Mouse (Mus musculus): ENCODE measurements around the gene Spo11. TPM values are rescaled to one million over a fixed set of nuclear protein-coding genes. Genes with fewer than 3 reads are reported as not detected.
A peak's percentile ranks its signal among the peaks of the same experiment; 100 is the strongest.

Spo11 gene
- total and polyA plus RNA-seq, 3 experiments, result 0.16 to 0.34 TPM; not detected in 1

DNA sequence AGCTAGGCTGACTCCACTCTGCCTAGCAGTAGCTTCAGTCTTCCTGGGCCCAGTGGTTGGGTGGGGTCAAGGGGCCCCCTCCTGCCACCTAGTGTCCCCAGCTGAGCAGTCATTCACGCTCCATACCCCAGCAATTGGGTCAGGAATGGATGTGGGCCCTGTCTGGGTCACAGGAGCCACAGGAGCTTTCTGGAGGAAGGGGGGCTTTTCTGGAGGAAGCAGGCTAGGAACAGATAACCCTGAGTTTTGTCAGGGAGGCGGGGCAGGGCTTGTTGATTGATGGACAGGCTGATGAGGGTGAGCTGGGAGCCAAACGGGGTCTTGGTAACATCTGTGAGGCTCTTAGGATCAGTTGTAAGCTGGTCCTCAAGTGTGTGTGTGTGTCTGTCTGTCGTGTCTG is 59.1 kb downstream of the Spo11 start:
- peaks cover 40 to 65% of the 10 kb centered on the region in 2 experiments for H3K36me3 ChIP-seq (replicated peaks in 1 of 2; ENCODE audit: control insufficient read depth in 1 of 2, insufficient read depth in 1 of 2, low read length in 1 of 2)
- H3K4me2 ChIP-seq (ENCODE audit: insufficient read depth, low read depth, poor library complexity, severe bottlenecking), result no peak overlapping the region
- no peak overlapping the region for H3K4me3 ChIP-seq (replicated peaks in 1 of 3; ENCODE audit: low read depth in 2 of 3, low read length in 2 of 3, poor library complexity in 1 of 3)
- no peak overlapping the region for H3K27ac ChIP-seq (ENCODE audit: insufficient read depth, low read depth)
- no peaks in the 10 kb centered on the region for H3K27me3 ChIP-seq (replicated peaks)
- H3K9me3 ChIP-seq (replicated peaks; ENCODE audit: low read length), result no peaks in the 10 kb centered on the region
- DNase-seq (ENCODE audit: extremely low read depth), result no peak
- dilution Hi-C loops (cut with MboI; ENCODE audit: extremely low pct_ligation_motif_present, extremely low pct_unique_long_range_greater_than_20kb, low sequenced_read_pairs), result no loop called here
- no peak for TF ChIP-seq PAX5 (IDR thresholded peaks at IDR 0.05; ENCODE audit: low read length)
- no peak for TF ChIP-seq ETS1 (conservative IDR thresholded peaks at IDR 0.05; ENCODE audit: low read depth, low read length)
- no peak for TF ChIP-seq POLR2A (IDR thresholded peaks at IDR 0.05; ENCODE audit: low read depth, low read length)
- no peak for TF ChIP-seq USF2 (conservative IDR thresholded peaks at IDR 0.05; ENCODE audit: low read depth, low read length)
- TF ChIP-seq SMC3 (IDR thresholded peaks at IDR 0.05; ENCODE audit: low read depth, low read length), result peak; percentile 23
- TF ChIP-seq MAFK (IDR thresholded peaks at IDR 0.05; ENCODE audit: insufficient replicate concordance, low read length), result no peak
- no peak for TF ChIP-seq KAT2A (IDR thresholded peaks at IDR 0.05; ENCODE audit: insufficient replicate concordance, low read length)
- peak; percentile 2 for TF ChIP-seq RAD21 (IDR thresholded peaks at IDR 0.05; ENCODE audit: low read depth, low read length)
- no peak for TF ChIP-seq MAX (IDR thresholded peaks at IDR 0.05; ENCODE audit: low read length)
- TF ChIP-seq CTCF (conservative IDR thresholded peaks at IDR 0.05 in 1 of 2, IDR thresholded peaks at IDR 0.05 in 1 of 2; ENCODE audit: low read depth in 2 of 2, low read length in 2 of 2), result peak in 1 of 2 experiments; percentile 27; a peak in 1 of 4 replicates
- no peaks in the 10 kb centered on the region for H3K79me2 ChIP-seq (replicated peaks; ENCODE audit: control insufficient read depth, extremely low read depth, insufficient read depth, poor library complexity, severe bottlenecking)
- no peak overlapping the region for H3K9ac ChIP-seq (ENCODE audit: insufficient read depth, low read depth)
- H3K4me1 ChIP-seq (ENCODE audit: control insufficient read depth in 1 of 2, insufficient read depth in 2 of 2), result peaks cover 4 to 39% of the 10 kb centered on the region in 2 experiments; a peak in 3 of 4 replicates
- in situ Hi-C loops (cut with MboI; ENCODE audit: low pct_ligation_motif_present, low pct_unique_long_range_greater_than_20kb, low sequenced_read_pairs), result no loop called here

DNA sequence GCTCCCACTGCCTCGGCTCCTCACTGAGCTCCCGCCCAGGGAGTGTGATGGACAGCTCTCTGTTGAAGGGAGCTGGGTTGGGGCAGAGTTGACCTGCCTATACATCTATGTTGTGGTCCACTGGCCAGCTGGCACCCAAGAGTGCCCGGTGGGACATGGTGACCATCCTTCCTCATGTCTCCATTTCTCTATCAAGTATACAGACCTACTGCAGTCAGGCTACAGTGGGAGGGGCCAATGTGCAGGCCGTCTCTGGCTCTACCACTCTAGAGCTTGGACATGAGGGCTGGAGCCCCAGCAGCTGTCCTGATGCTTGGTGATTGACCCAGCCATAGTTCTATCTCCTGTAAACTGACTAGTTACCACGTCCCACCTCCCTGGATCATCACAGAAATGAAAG is 59.8 kb downstream of the Spo11 start:
- no peaks in the 10 kb centered on the region for H3K9me3 ChIP-seq (replicated peaks; ENCODE audit: low read length)
- no peaks in the 10 kb centered on the region for H3K79me2 ChIP-seq (replicated peaks; ENCODE audit: control insufficient read depth, extremely low read depth, insufficient read depth, poor library complexity, severe bottlenecking)
- DNase-seq (ENCODE audit: extremely low read depth), result no peak
- in situ Hi-C loops (cut with MboI; ENCODE audit: low pct_ligation_motif_present, low pct_unique_long_range_greater_than_20kb, low sequenced_read_pairs) (no loop called here), dilution Hi-C loops (cut with MboI; ENCODE audit: extremely low pct_ligation_motif_present, extremely low pct_unique_long_range_greater_than_20kb, low sequenced_read_pairs) (no loop called here)
- H3K9ac ChIP-seq (ENCODE audit: insufficient read depth, low read depth), result no peak overlapping the region
- no peak overlapping the region for H3K4me2 ChIP-seq (ENCODE audit: insufficient read depth, low read depth, poor library complexity, severe bottlenecking)
- H3K36me3 ChIP-seq (replicated peaks in 1 of 2; ENCODE audit: control insufficient read depth in 1 of 2, insufficient read depth in 1 of 2, low read length in 1 of 2), result peaks cover 32 to 58% of the 10 kb centered on the region in 2 experiments
- no peak overlapping the region for H3K4me3 ChIP-seq (replicated peaks in 1 of 3; ENCODE audit: low read depth in 2 of 3, low read length in 2 of 3, poor library complexity in 1 of 3)
- H3K4me1 ChIP-seq (ENCODE audit: control insufficient read depth in 1 of 2, insufficient read depth in 2 of 2), result peaks cover 4 to 38% of the 10 kb centered on the region in 2 experiments; a peak in 3 of 4 replicates
- H3K27ac ChIP-seq (ENCODE audit: insufficient read depth, low read depth), result no peak overlapping the region
- TF ChIP-seq NRF1 (IDR thresholded peaks at IDR 0.05; ENCODE audit: low read depth, low read length) (no peak), BHLHE40 (IDR thresholded peaks at IDR 0.05; ENCODE audit: low read depth, low read length) (no peak)
- H3K27me3 ChIP-seq (replicated peaks), result no peaks in the 10 kb centered on the region

DNA sequence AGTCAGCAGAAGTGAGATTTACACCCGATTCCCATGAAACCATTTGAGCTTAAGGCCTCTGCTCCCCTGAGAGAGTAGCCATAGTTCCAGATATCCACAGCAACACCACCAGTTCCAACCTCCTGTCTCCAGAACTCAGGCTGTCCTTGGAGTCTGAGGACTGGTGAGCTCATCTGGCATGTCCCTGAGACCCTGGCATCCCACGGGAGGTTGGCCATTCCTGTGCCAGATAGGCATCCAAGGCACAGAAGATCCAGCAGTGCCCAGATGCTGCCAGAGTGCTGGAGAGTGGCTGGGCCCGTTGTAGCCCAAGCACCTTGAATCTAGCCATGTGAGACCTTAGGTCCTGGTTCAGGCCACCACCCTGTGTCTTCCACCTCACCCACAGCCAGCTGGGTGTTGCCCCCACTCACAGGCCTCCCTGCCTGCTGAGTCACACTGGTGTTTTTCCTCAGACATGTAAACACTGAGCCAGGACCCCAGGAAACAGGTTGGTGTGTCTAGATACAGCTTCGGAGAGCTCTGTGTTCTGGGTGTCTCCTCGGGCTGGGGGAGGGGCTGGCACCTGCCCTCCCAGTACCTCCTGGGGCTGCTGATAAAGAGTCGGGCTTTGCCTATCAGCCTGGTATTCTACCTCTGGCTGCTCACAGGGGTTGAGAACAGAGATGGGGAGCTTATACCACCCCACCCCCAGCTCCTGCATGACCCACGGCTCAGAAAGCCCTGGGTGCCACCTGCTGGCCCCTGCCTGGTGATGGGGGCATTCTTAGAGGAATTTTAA is 60.5 kb downstream of the Spo11 start:
- Histone ChIP-seq H3K9me3 (replicated peaks; ENCODE audit: low read length) (no peaks in the 10 kb centered on the region), H3K79me2 (replicated peaks; ENCODE audit: control insufficient read depth, extremely low read depth, insufficient read depth, poor library complexity, severe bottlenecking) (no peaks in the 10 kb centered on the region), H3K27me3 (replicated peaks) (no peaks in the 10 kb centered on the region), H3K4me1 (ENCODE audit: control insufficient read depth in 1 of 2, insufficient read depth in 2 of 2) (peaks cover 4 to 32% of the 10 kb centered on the region in 2 experiments; a peak in 3 of 4 replicates), H3K9ac (ENCODE audit: insufficient read depth, low read depth) (no peak overlapping the region), H3K36me3 (replicated peaks in 1 of 2; ENCODE audit: control insufficient read depth in 1 of 2, insufficient read depth in 1 of 2, low read length in 1 of 2) (peaks cover 26 to 51% of the 10 kb centered on the region in 2 experiments), H3K4me3 (replicated peaks in 1 of 3; ENCODE audit: low read depth in 2 of 3, low read length in 2 of 3, poor library complexity in 1 of 3) (no peak overlapping the region), H3K27ac (ENCODE audit: insufficient read depth, low read depth) (no peak overlapping the region), H3K4me2 (ENCODE audit: insufficient read depth, low read depth, poor library complexity, severe bottlenecking) (no peak overlapping the region)
- in situ Hi-C loops (cut with MboI; ENCODE audit: low pct_ligation_motif_present, low pct_unique_long_range_greater_than_20kb, low sequenced_read_pairs) (no loop called here), dilution Hi-C loops (cut with MboI; ENCODE audit: extremely low pct_ligation_motif_present, extremely low pct_unique_long_range_greater_than_20kb, low sequenced_read_pairs) (no loop called here)
- DNase-seq (ENCODE audit: extremely low read depth), result no peak
- TF ChIP-seq MEF2A (IDR thresholded peaks at IDR 0.05; ENCODE audit: borderline replicate concordance, low read depth, low read length) (no peak), CTCF (conservative IDR thresholded peaks at IDR 0.05 in 1 of 2, IDR thresholded peaks at IDR 0.05 in 1 of 2; ENCODE audit: low read depth in 2 of 2, low read length in 2 of 2) (peak in 1 of 2 experiments; percentile 31; a peak in 1 of 4 replicates), RAD21 (IDR thresholded peaks at IDR 0.05; ENCODE audit: low read depth, low read length) (peak; percentile 6), SMC3 (IDR thresholded peaks at IDR 0.05; ENCODE audit: low read depth, low read length) (peak; percentile 20), ZNF384 (IDR thresholded peaks at IDR 0.05; ENCODE audit: low read depth, low read length) (no peak)

Data from CH12.LX (cell line).